Mouse (Mus musculus): ENCODE data around the gene Olfr1506. TPM values are rescaled to one million over a fixed set of nuclear protein-coding genes. Genes with fewer than 3 reads are reported as not detected.
A peak's percentile ranks its signal among the peaks of the same experiment; 100 is the strongest.
"Not testable (repeated sequence)": the region's sequence is repeated elsewhere in the genome, so short reads cannot be mapped to it uniquely, and the experiment has no call there.

Gene Olfr1506
- not detected in 2 replicates for polyA plus RNA-seq (2014; fragmentation: Nextera tagmentation; extraction: Ambion mirVana)

DNA sequence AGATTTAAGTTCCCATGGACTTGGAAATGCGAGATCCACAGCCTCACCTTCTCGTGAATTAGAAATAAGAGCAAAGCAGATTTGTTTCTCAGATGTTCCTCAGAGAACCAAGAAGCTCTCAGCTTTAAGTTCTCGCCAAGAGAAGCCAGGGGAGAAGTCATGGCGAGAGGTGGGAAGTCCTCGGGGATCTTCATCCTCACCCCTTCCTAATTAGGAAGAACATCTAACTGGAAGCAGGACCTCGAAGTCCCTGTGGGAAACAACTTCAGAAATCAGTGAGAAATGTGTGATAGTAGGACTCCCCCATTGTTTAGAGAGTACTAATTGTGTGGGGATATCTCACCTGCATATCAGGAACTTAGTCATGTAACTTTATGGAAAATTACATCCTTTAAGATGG is at the start of gene Olfr1506:
Gene Olfr1506 (minus strand): TSS at position 101 of the 400 bp plus-strand sequence.
- not testable (repeated sequence) for H3K9me3 ChIP-seq (ENCODE audit: control insufficient read depth, low read length); H3K4me2 ChIP-seq (replicated peaks); DNase-seq (ENCODE audit: low spot score); H3K27ac ChIP-seq; H3K4me3 ChIP-seq (replicated peaks; ENCODE audit: low read length); H3K36me3 ChIP-seq (replicated peaks; ENCODE audit: control insufficient read depth, insufficient read depth); H3K9ac ChIP-seq; ATAC-seq (ENCODE audit: low FRiP score); H3K4me1 ChIP-seq (replicated peaks; ENCODE audit: control insufficient read depth, insufficient read depth, low read length); H3K27me3 ChIP-seq (ENCODE audit: control insufficient read depth, insufficient read depth, low read length)
- no CpG with 5 or more reads among the region's 6 CpGs for WGBS

DNA sequence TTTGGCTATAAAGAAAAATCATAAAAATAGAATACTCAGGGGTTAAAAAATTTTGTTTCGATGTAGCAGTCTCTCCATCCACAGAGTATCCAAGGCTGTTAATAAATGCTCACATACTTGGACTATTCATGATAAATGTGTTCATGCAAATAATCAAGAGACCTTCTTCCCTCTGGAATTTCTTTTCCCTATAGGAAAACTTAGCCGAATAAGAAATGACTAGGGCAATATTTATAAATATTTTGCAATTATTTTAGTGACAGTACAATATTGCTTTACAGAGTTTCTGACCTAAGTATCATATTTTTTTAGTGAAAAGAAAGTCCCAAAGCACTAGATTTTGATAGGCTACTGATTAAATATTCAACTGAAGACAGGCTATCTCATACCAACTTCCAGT is 46.6 kb upstream of the Olfr1506 start, which contains the start of gene Olfr1271:
Gene Olfr1271 (minus strand): TSS at position 101 of the 400 bp plus-strand sequence.
- ATAC-seq (ENCODE audit: low FRiP score) (no peak), DNase-seq (ENCODE audit: low spot score) (no peak)
- WGBS, result 91% methylated on average over 2 of the region's 2 CpGs
- Histone ChIP-seq H3K9ac (no peak within 1 kb of the TSS), H3K36me3 (replicated peaks; ENCODE audit: control insufficient read depth, insufficient read depth) (no peaks in the 10 kb centered on the region), H3K4me1 (replicated peaks; ENCODE audit: control insufficient read depth, insufficient read depth, low read length) (no peaks in the 10 kb centered on the region), H3K4me3 (replicated peaks; ENCODE audit: low read length) (no peak within 1 kb of the TSS), H3K27me3 (ENCODE audit: control insufficient read depth, insufficient read depth, low read length) (no peaks in the 10 kb centered on the region), H3K4me2 (replicated peaks) (no peak within 1 kb of the TSS), H3K9me3 (ENCODE audit: control insufficient read depth, low read length) (no peaks in the 10 kb centered on the region), H3K27ac (no peak within 1 kb of the TSS)

DNA sequence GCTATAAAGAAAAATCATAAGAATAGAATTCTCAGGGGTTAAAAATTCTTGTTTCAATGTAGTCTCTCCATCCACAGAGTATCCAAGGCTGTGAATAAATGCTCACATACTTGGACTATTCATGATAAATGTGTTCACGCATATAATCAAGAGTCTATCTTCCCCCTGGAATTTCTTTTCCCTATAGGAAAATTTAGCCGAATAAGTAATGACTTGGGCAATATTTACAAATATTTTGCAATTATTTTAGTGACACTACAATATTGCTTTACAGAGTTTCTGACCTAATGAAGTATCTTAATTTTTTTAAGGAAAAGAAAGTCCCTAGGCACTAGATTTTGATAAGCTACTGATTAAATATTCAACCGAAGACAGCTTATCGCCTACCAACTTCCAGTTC is 33.2 kb upstream of the Olfr1506 start, which contains the start of gene Olfr142:
Gene Olfr142 (minus strand): TSS at position 101 of the 400 bp plus-strand sequence.
- no peaks in the 10 kb centered on the region for H3K36me3 ChIP-seq (replicated peaks; ENCODE audit: control insufficient read depth, insufficient read depth)
- whole genome bisulfite sequencing, result 88% methylated on average over 4 of the region's 4 CpGs
- no peak within 1 kb of the TSS for H3K4me2 ChIP-seq (replicated peaks)
- no peak within 1 kb of the TSS for H3K27ac ChIP-seq
- no peaks in the 10 kb centered on the region for H3K27me3 ChIP-seq (ENCODE audit: control insufficient read depth, insufficient read depth, low read length)
- H3K9ac ChIP-seq, result no peak within 1 kb of the TSS
- no peaks in the 10 kb centered on the region for H3K9me3 ChIP-seq (ENCODE audit: control insufficient read depth, low read length)
- no peaks in the 10 kb centered on the region for H3K4me1 ChIP-seq (replicated peaks; ENCODE audit: control insufficient read depth, insufficient read depth, low read length)
- H3K4me3 ChIP-seq (replicated peaks; ENCODE audit: low read length), result no peak within 1 kb of the TSS
- no peak for DNase-seq (ENCODE audit: low spot score)
- ATAC-seq (ENCODE audit: low FRiP score), result no peak

DNA sequence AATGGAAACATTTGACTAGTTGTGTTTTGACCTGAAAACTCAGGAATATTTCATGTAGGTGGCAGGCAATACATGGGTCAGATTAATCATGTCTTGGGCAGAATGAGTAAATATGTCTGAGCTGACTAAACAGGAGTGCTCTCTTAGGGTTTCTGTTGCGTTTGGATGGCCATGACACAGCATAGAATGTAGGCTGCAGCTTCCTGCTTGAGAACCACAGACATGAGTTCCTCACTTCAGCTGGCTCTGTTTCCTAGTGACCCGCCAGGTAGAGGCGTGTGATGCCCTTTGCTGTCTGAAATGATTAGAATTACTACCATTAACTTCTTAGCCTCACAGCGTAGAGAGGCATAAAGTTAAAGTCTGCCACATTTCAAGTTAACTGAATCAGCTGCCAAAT is 24.7 kb downstream of the Olfr1506 start:
- not testable (repeated sequence) for H3K27me3 ChIP-seq (ENCODE audit: control insufficient read depth, insufficient read depth, low read length); H3K36me3 ChIP-seq (replicated peaks; ENCODE audit: control insufficient read depth, insufficient read depth); ATAC-seq (ENCODE audit: low FRiP score); DNase-seq (ENCODE audit: low spot score); H3K4me2 ChIP-seq (replicated peaks); H3K4me1 ChIP-seq (replicated peaks; ENCODE audit: control insufficient read depth, insufficient read depth, low read length); H3K9ac ChIP-seq; H3K9me3 ChIP-seq (ENCODE audit: control insufficient read depth, low read length); H3K4me3 ChIP-seq (replicated peaks; ENCODE audit: low read length); H3K27ac ChIP-seq
- WGBS, result no CpG with 5 or more reads among the region's 4 CpGs

DNA sequence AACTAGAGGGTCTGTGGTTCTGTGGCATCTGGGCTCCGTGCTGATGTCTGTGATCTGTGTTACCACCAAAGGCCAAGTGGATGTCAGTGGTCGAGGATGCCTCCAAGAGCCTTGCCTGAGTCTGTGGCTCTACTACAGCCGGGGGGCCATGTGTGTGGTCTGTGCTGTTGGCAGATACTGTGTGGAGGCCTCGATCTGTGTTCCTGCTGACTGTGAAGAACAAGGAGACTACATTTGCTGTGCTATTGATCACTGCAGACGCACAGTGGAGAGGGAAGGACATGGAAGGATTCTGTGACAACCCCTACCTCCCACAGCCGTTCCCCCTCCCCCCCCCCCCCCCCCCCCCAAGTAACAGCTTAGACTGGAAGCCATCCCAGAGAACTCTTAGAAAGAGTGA is 29.0 kb downstream of the Olfr1506 start:
- not testable (repeated sequence) for H3K4me1 ChIP-seq (replicated peaks; ENCODE audit: control insufficient read depth, insufficient read depth, low read length); H3K36me3 ChIP-seq (replicated peaks; ENCODE audit: control insufficient read depth, insufficient read depth); H3K4me3 ChIP-seq (replicated peaks; ENCODE audit: low read length); H3K27ac ChIP-seq; H3K4me2 ChIP-seq (replicated peaks); H3K9me3 ChIP-seq (ENCODE audit: control insufficient read depth, low read length); DNase-seq (ENCODE audit: low spot score); H3K27me3 ChIP-seq (ENCODE audit: control insufficient read depth, insufficient read depth, low read length); H3K9ac ChIP-seq; ATAC-seq (ENCODE audit: low FRiP score)
- no CpG with 5 or more reads among the region's 6 CpGs for WGBS

DNA sequence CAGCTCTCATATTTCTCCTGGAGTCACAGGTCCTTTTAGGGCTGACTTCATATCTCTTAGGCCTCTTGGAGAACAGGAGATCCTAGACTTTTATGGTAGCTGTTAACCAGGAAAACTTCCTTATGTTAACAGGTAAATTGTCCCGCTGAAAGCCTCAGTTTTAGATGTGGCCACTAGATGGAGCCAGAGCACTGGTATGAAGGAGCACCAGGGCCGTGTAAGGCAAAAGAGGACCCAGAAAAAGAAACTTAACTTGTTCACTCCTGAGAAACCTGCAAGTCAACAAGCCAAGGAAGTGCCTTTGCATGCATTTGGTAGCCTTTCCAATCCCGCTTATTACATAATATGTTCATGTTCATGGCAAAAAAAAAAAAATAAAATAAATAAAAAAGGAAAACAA is 29.5 kb downstream of the Olfr1506 start:
- H3K27ac ChIP-seq; DNase-seq (ENCODE audit: low spot score); H3K36me3 ChIP-seq (replicated peaks; ENCODE audit: control insufficient read depth, insufficient read depth); H3K4me2 ChIP-seq (replicated peaks); H3K9ac ChIP-seq; H3K4me1 ChIP-seq (replicated peaks; ENCODE audit: control insufficient read depth, insufficient read depth, low read length); H3K27me3 ChIP-seq (ENCODE audit: control insufficient read depth, insufficient read depth, low read length); H3K4me3 ChIP-seq (replicated peaks; ENCODE audit: low read length); H3K9me3 ChIP-seq (ENCODE audit: control insufficient read depth, low read length): not testable (repeated sequence)
- peak; percentile 53; the same call in 1 of the 2 replicates for ATAC-seq (ENCODE audit: low FRiP score)
- no CpG with 5 or more reads among the region's 3 CpGs for WGBS

DNA sequence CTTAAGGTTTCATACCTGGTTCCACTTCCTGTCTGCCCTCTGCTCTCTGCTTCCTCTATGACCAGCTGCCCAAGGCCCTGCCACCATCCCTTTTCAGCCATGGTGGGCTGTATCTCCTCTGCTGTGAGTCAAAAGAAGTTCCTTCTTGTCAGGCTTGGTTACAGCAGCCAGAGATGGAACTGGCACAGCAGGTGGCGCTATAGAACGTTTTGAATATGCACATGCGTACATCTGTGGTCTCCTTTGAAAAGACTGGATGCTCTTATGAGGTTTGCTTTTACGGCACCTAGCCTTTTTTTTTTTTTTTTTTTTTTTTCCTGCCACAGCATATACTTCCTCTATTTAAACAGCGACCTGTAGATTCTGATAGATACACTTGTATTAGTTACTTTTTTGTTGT is 37.2 kb downstream of the Olfr1506 start:
- not testable (repeated sequence) for H3K27me3 ChIP-seq (ENCODE audit: control insufficient read depth, insufficient read depth, low read length); H3K4me3 ChIP-seq (replicated peaks; ENCODE audit: low read length); H3K27ac ChIP-seq; H3K36me3 ChIP-seq (replicated peaks; ENCODE audit: control insufficient read depth, insufficient read depth); H3K9ac ChIP-seq; ATAC-seq (ENCODE audit: low FRiP score); DNase-seq (ENCODE audit: low spot score); H3K4me2 ChIP-seq (replicated peaks); H3K9me3 ChIP-seq (ENCODE audit: control insufficient read depth, low read length); H3K4me1 ChIP-seq (replicated peaks; ENCODE audit: control insufficient read depth, insufficient read depth, low read length)
- no CpG with 5 or more reads among the region's 5 CpGs for WGBS

DNA sequence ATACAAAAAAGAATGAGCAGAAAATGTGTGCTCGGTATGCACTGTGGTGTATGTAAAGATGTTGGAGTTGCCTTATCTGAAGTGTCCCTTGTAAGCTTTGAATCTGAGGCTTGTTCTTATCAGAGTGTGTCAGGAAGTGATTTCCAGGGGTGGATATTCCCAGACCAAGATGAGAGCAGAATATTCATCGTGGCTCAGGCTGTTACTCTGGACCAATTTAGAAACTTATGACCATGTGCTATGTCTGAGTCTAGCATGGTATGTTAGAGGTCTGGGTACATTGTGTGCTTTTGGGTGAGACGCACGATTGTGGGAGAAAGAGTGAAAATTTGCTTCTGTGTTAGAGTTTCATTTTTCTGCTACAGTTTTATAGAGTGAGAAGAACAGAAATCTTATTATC is 38.2 kb downstream of the Olfr1506 start:
- WGBS, result no CpG with 5 or more reads among the region's 4 CpGs
- not testable (repeated sequence) for H3K27ac ChIP-seq; H3K4me2 ChIP-seq (replicated peaks); DNase-seq (ENCODE audit: low spot score); H3K27me3 ChIP-seq (ENCODE audit: control insufficient read depth, insufficient read depth, low read length); H3K9me3 ChIP-seq (ENCODE audit: control insufficient read depth, low read length); ATAC-seq (ENCODE audit: low FRiP score); H3K4me1 ChIP-seq (replicated peaks; ENCODE audit: control insufficient read depth, insufficient read depth, low read length); H3K36me3 ChIP-seq (replicated peaks; ENCODE audit: control insufficient read depth, insufficient read depth); H3K4me3 ChIP-seq (replicated peaks; ENCODE audit: low read length); H3K9ac ChIP-seq

Data from hindbrain, embryonic 14.5 days (tissue).